Mouse (Mus musculus) embryonic facial prominence, embryonic 10.5 days (tissue): ENCODE data around the gene Tjp3. TPM values are rescaled to one million over a fixed set of nuclear protein-coding genes. Genes with fewer than 3 reads are reported as not detected.
"Not testable (repeated sequence)": the region's sequence is repeated elsewhere in the genome, so short reads cannot be mapped to it uniquely, and the experiment has no call there.

ENCODE experiments used
- DNase-seq: peaks from one replicate; pipeline ENCODE4 v3.0.0-alpha.2; 2017; ENCODE audit warnings: low spot score
- H3K27ac ChIP-seq: fragments of 300-500 bp; sonication (generic); replicated peaks from 2 replicates; pipeline ENCODE4 v1.5.1; 2016; ENCODE audit warnings: mild to moderate bottlenecking
- H3K27me3 ChIP-seq: fragments of 300-500 bp; sonication (generic); replicated peaks from 2 replicates; pipeline ENCODE4 v1.6.1; 2016; ENCODE audit warnings: low read depth, mild to moderate bottlenecking; ENCODE audit not compliant: poor library complexity, severe bottlenecking
- H3K36me3 ChIP-seq: fragments of 300-500 bp; sonication (generic); replicated peaks from 2 replicates; pipeline ENCODE4 v1.6.1; 2016; ENCODE audit warnings: mild to moderate bottlenecking, moderate library complexity
- H3K4me1 ChIP-seq: fragments of 300-500 bp; sonication (generic); 2 replicates; pipeline ENCODE4 v1.6.1; 2016
- H3K4me3 ChIP-seq: fragments of 300-500 bp; sonication (generic); 2 replicates; pipeline ENCODE4 v1.5.1; 2016; ENCODE audit warnings: mild to moderate bottlenecking, moderate library complexity
- H3K9me3 ChIP-seq: fragments of 300-500 bp; sonication (generic); 2 replicates; pipeline ENCODE4 v1.6.1; 2016; ENCODE audit warnings: mild to moderate bottlenecking
- WGBS: fragments of 180-500 bp; shearing (Covaris S2); methylation state at CpG from one replicate; pipeline ENCODE4 v1.1.7; 2016; 5-methylcytosine and 5-hydroxymethylcytosine counted together
- microRNA-seq: library from miRNA; unstranded; fragments of <30 nt; microRNA quantifications from one replicate; pipeline ENCODE4, GENCODE M21; 2017
- polyA plus RNA-seq: library from polyadenylated mRNA; unstranded; fragments of >200 nt; fragmentation: Nextera tagmentation; extraction: Ambion mirVana; gene quantifications from 2 replicates; pipeline ENCODE4 v1.2.1, GENCODE M21; 2016

Gene Tjp3
- polyA plus RNA-seq, 1 experiment from 2014 or later, result 8.9 TPM

GRCm38 (mm10) chr10:81230438-81231332 is 60.7 kb downstream of the Tjp3 start, which contains the start of gene Atcay:
Atcay (minus strand) TSS chr10:81230833.
- 6% methylated on average over 27 of the region's 27 CpGs for WGBS
- peak within 1 kb of the TSS; percentile 51 for H3K4me3 ChIP-seq
- H3K9me3 ChIP-seq, result no peaks in the 10 kb centered on the region
- H3K27me3 ChIP-seq, result peaks cover 57% of the 10 kb centered on the region
- peaks cover 30% of the 10 kb centered on the region for H3K4me1 ChIP-seq
- peak; percentile 49 for DNase-seq
- H3K27ac ChIP-seq, result peak within 1 kb of the TSS; percentile 36; the same call in 1 of the 2 replicates
- no peaks in the 10 kb centered on the region for H3K36me3 ChIP-seq

GRCm38 (mm10) chr10:81229735-81230437 is 61.5 kb downstream of the Tjp3 start:
- H3K27ac ChIP-seq, result 0 out of 2 replicates have a peak overlapping the region, but pooled peaks have one; percentile 36

GRCm38 (mm10) chr10:81223731-81224130 is 67.7 kb downstream of the Tjp3 start:
- H3K4me1 ChIP-seq, H3K27ac ChIP-seq, H3K9me3 ChIP-seq, DNase-seq, H3K36me3 ChIP-seq, H3K4me3 ChIP-seq: not testable (repeated sequence)
- peaks cover 13% of the 10 kb centered on the region for H3K27me3 ChIP-seq
- WGBS, result 59% methylated on average over 2 of the region's 2 CpGs

More at GRCm38 (mm10) chr10:81229735-81230437, 61.5 kb downstream of the Tjp3 start:
- 17% methylated on average over 20 of the region's 20 CpGs for WGBS
- no peaks in the 10 kb centered on the region for H3K36me3 ChIP-seq
- no peaks in the 10 kb centered on the region for H3K9me3 ChIP-seq
- peaks cover 30% of the 10 kb centered on the region for H3K4me1 ChIP-seq
- DNase-seq, result no peak
- peak overlapping the region; percentile 51 for H3K4me3 ChIP-seq
- H3K27me3 ChIP-seq, result peaks cover 52% of the 10 kb centered on the region

Small RNAs within 50 kb of the gene (microRNA-seq; reads per million reads assigned to microRNA genes)
- gene Mir3057, result 11.9 reads per million, percentile 22 among the genes with 10 or more reads in this experiment

Other genes with a start within 250 kb of the Tjp3 start
- gene Sgta, start 231.4 kb downstream of the Tjp3 start, polyA plus RNA-seq, result 289 and 290 TPM in 2 replicates
- 102 and 109 TPM in 2 replicates for gene Thop1, start 221.5 kb downstream of the Tjp3 start, polyA plus RNA-seq
- gene Creb3l3, start 192.7 kb downstream of the Tjp3 start, polyA plus RNA-seq, result 0.60 TPM in 1 of 2 replicates, not detected in the other
- 222 and 225 TPM in 2 replicates for gene Map2k2, start 185.7 kb downstream of the Tjp3 start, polyA plus RNA-seq
- 10.4 and 11.7 TPM in 2 replicates for gene Zbtb7a, start 156.4 kb downstream of the Tjp3 start, polyA plus RNA-seq
- 62.2 and 66.3 TPM in 2 replicates for gene Pias4, start 123.7 kb downstream of the Tjp3 start, polyA plus RNA-seq
- gene Eef2, start 115.0 kb downstream of the Tjp3 start, polyA plus RNA-seq, result 564 and 572 TPM in 2 replicates
- 51.5 and 53.2 TPM in 2 replicates for gene Dapk3, start 108.6 kb downstream of the Tjp3 start, polyA plus RNA-seq
- not detected in 2 replicates for gene 4930442H23Rik, start 107.7 kb downstream of the Tjp3 start, polyA plus RNA-seq
- not detected in 2 replicates for gene Nmrk2, start 89.5 kb downstream of the Tjp3 start, polyA plus RNA-seq
- 2.5 and 3.6 TPM in 2 replicates for gene Atcay, start 60.7 kb downstream of the Tjp3 start, polyA plus RNA-seq
- gene Zfr2, start 58.4 kb downstream of the Tjp3 start, polyA plus RNA-seq, result 3.5 and 4.6 TPM in 2 replicates
- 3.6 and 3.7 TPM in 2 replicates for gene Matk, start 38.6 kb downstream of the Tjp3 start, polyA plus RNA-seq
- 223 and 237 TPM in 2 replicates for gene Mrpl54, start 24.6 kb downstream of the Tjp3 start, polyA plus RNA-seq
- gene Apba3, start 24.6 kb downstream of the Tjp3 start, polyA plus RNA-seq, result 57.2 and 57.5 TPM in 2 replicates
- 72.2 and 72.4 TPM in 2 replicates for gene Pip5k1c, start 1.4 kb upstream of the Tjp3 start, polyA plus RNA-seq
- 52.3 and 54.3 TPM in 2 replicates for gene Cactin, start 29.5 kb upstream of the Tjp3 start, polyA plus RNA-seq
- gene Tbxa2r, start 37.1 kb upstream of the Tjp3 start, polyA plus RNA-seq, result 3.1 and 3.6 TPM in 2 replicates
- not detected in 2 replicates for gene Gipc3, start 51.7 kb upstream of the Tjp3 start, polyA plus RNA-seq
- gene Hmg20b, start 58.9 kb upstream of the Tjp3 start, polyA plus RNA-seq, result 114 and 122 TPM in 2 replicates
- 7.8 and 8.3 TPM in 2 replicates for gene Mfsd12, start 65.9 kb upstream of the Tjp3 start, polyA plus RNA-seq
- gene 4930404N11Rik, start 74.2 kb upstream of the Tjp3 start, polyA plus RNA-seq, result 0.47 and 0.76 TPM in 2 replicates
- 134 and 142 TPM in 2 replicates for gene Fzr1, start 86.9 kb upstream of the Tjp3 start, polyA plus RNA-seq
- 105 and 109 TPM in 2 replicates for gene Dohh, start 92.8 kb upstream of the Tjp3 start, polyA plus RNA-seq
- gene Gm48551, start 92.9 kb upstream of the Tjp3 start, polyA plus RNA-seq, result 2.7 TPM in 2 replicates
- gene Gm48552, start 97.4 kb upstream of the Tjp3 start, polyA plus RNA-seq, result 1.8 and 3.1 TPM in 2 replicates
- 2.0 and 2.8 TPM in 2 replicates for gene Smim24, start 101.5 kb upstream of the Tjp3 start, polyA plus RNA-seq
- gene Nfic, start 164.1 kb upstream of the Tjp3 start, polyA plus RNA-seq, result 12.5 and 20.2 TPM in 2 replicates
- gene Celf5, start 191.1 kb upstream of the Tjp3 start, polyA plus RNA-seq, result 1.2 and 2.3 TPM in 2 replicates
- 85.2 and 94.3 TPM in 2 replicates for gene Ncln, start 204.8 kb upstream of the Tjp3 start, polyA plus RNA-seq
- gene S1pr4, start 208.6 kb upstream of the Tjp3 start, polyA plus RNA-seq, result 0.28 and 0.51 TPM in 2 replicates
- gene Gna15, start 232.6 kb upstream of the Tjp3 start, polyA plus RNA-seq, result 1.2 and 1.3 TPM in 2 replicates